Mouse (Mus musculus) lung, postnatal 0 days (tissue): ENCODE measurements around the gene Gm20532.

ENCODE experiments used
- CTCF ChIP-seq: IDR thresholded peaks from 2 replicates; pipeline ENCODE4 v1.5.1; 2016; ENCODE audit warnings: antibody characterized with exemption, mild to moderate bottlenecking
- EP300 ChIP-seq: IDR thresholded peaks from 2 replicates; pipeline ENCODE4 v1.6.1; 2016; ENCODE audit warnings: antibody characterized with exemption, mild to moderate bottlenecking, control low read depth

- TF ChIP-seq CTCF (no peak), EP300 (no peak)
Measured at GRCm38 (mm10) chr2:26541258-26541910, 45.1 kb upstream of the Gm20532 start.
